Mouse (Mus musculus) retina, embryonic 14.5 days (tissue): ENCODE data around the gene Dnttip2.
A peak's percentile ranks its signal among the peaks of the same experiment; 100 is the strongest.

ENCODE experiments used
- DNase-seq: peaks from one replicate; pipeline ENCODE4 v3.0.0-alpha.2; 2015; ENCODE audit warnings: low spot score

Gene Dnttip2

GRCm38 (mm10) chr3:122290696-122291095 lies 16.5 kb downstream of the Dnttip2 start:
- no peak for DNase-seq

GRCm38 (mm10) chr3:122291828-122292227 lies 17.6 kb downstream of the Dnttip2 start:
- peak; percentile 11 for DNase-seq

GRCm38 (mm10) chr3:122292300-122293222 lies 18.4 kb downstream of the Dnttip2 start:
- DNase-seq, result peak; percentile 96

- DNase-seq, result no peak
Observed at GRCm38 (mm10) chr3:122293223-122293953, 19.2 kb downstream of the Dnttip2 start.

- peak; percentile 98 for DNase-seq
Observed at GRCm38 (mm10) chr3:122293954-122294850, 20.0 kb downstream of the Dnttip2 start, which contains the start of gene Bcar3. Gene Bcar3, plus strand, starts transcription at chr3:122294136.

- peak; percentile 80 for DNase-seq
Observed at GRCm38 (mm10) chr3:122295511-122295910, 21.3 kb downstream of the Dnttip2 start.

- DNase-seq, result peak; percentile 52
Observed at GRCm38 (mm10) chr3:122296979-122297378, 22.8 kb downstream of the Dnttip2 start.

- no peak for DNase-seq
Observed at GRCm38 (mm10) chr3:122300983-122301919, 27.1 kb downstream of the Dnttip2 start.

- DNase-seq, result no peak
Observed at GRCm38 (mm10) chr3:122304560-122304959, 30.4 kb downstream of the Dnttip2 start.

- no peak for DNase-seq
Observed at GRCm38 (mm10) chr3:122307894-122308671, 33.9 kb downstream of the Dnttip2 start.

- DNase-seq, result no peak
Observed at GRCm38 (mm10) chr3:122308981-122309380, 34.8 kb downstream of the Dnttip2 start.

GRCm38 (mm10) chr3:122312078-122312477 lies 37.9 kb downstream of the Dnttip2 start:
- peak; percentile 95 for DNase-seq

GRCm38 (mm10) chr3:122312936-122313629 lies 38.9 kb downstream of the Dnttip2 start:
- DNase-seq, result no peak

- DNase-seq, result no peak
Observed at GRCm38 (mm10) chr3:122313936-122314335, 39.7 kb downstream of the Dnttip2 start.

- no peak for DNase-seq
Observed at GRCm38 (mm10) chr3:122316621-122317020, 42.4 kb downstream of the Dnttip2 start.

GRCm38 (mm10) chr3:122317339-122317738 lies 43.2 kb downstream of the Dnttip2 start:
- no peak for DNase-seq

GRCm38 (mm10) chr3:122322226-122322625 lies 48.0 kb downstream of the Dnttip2 start:
- DNase-seq, result no peak

GRCm38 (mm10) chr3:122323841-122324240 lies 49.7 kb downstream of the Dnttip2 start:
- DNase-seq, result no peak

- no peak for DNase-seq
Observed at GRCm38 (mm10) chr3:122324528-122324927, 50.3 kb downstream of the Dnttip2 start.
